Mouse (Mus musculus): ENCODE measurements at regions not wholly inside any gene's neighbourhood (a gene's known extent, or its start where the extent isn't known, plus 50 kb on each side); places are given as distances from the start of the nearest gene placed in this dataset.

GRCm38 (mm10) chr12:47117504-47117903 lies 298.8 kb upstream of the Nova1 start:
- no peaks in the 10 kb centered on the region for H3K9me3 ChIP-seq (ENCODE audit: low read length)
- TF ChIP-seq CTCF (IDR thresholded peaks at IDR 0.05) = no peak
- 71% methylated on average over 3 of the region's 3 CpGs for WGBS
- DNase-seq (ENCODE audit: low spot score) = no peak
- no peaks in the 10 kb centered on the region for H3K27me3 ChIP-seq (ENCODE audit: insufficient read depth, low read length)
- H3K9ac ChIP-seq (replicated peaks; ENCODE audit: low read length, poor library complexity, severe bottlenecking) = no peak overlapping the region
- H3K4me3 ChIP-seq (ENCODE audit: low read depth, low read length) = no peak overlapping the region
- 0 out of 2 replicates have a peak, but pooled peaks cover 5% of the 10 kb centered on the region for H3K4me1 ChIP-seq (ENCODE audit: insufficient read depth, low read length)
- H3K36me3 ChIP-seq (ENCODE audit: insufficient read depth, low read length) = no peaks in the 10 kb centered on the region
- no peak overlapping the region for H3K4me2 ChIP-seq (ENCODE audit: low read depth, low read length, poor library complexity, severe bottlenecking)
- H3K27ac ChIP-seq (ENCODE audit: low read depth, low read length) = no peak overlapping the region
- no peak for ATAC-seq (ENCODE audit: low FRiP score)

DNA sequence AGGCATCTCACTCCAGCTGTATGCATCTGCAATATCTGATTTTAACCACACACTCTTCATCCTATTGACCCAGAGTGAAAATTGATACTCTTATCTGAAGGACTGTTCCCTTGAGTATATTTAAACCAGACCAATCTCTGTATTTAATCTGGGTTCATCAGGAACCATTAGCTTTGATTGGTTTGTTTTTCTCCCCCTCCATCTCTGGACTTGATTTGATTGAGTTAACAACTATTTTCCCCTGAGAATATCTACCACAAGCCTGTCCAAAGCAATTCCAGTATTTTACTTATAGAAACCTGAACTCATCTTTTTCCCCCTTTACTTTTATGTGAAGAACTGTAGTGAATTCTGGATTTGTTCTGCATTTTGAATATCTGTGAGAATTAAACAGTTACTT lies 270.5 kb upstream of the Nova1 start:
- ATAC-seq (ENCODE audit: low FRiP score) (no peak), DNase-seq (ENCODE audit: low spot score) (no peak)
- TF ChIP-seq CTCF (IDR thresholded peaks at IDR 0.05) = no peak
- Histone ChIP-seq H3K9me3 (ENCODE audit: low read length) (no peaks in the 10 kb centered on the region), H3K36me3 (ENCODE audit: insufficient read depth, low read length) (no peaks in the 10 kb centered on the region), H3K9ac (replicated peaks; ENCODE audit: low read length, poor library complexity, severe bottlenecking) (no peak overlapping the region), H3K4me3 (ENCODE audit: low read depth, low read length) (no peak overlapping the region), H3K27me3 (ENCODE audit: insufficient read depth, low read length) (no peaks in the 10 kb centered on the region), H3K27ac (ENCODE audit: low read depth, low read length) (no peak overlapping the region), H3K4me2 (ENCODE audit: low read depth, low read length, poor library complexity, severe bottlenecking) (no peak overlapping the region), H3K4me1 (ENCODE audit: insufficient read depth, low read length) (no peaks in the 10 kb centered on the region)

GRCm38 (mm10) chr12:47074961-47075360 lies 256.2 kb upstream of the Nova1 start:
- peak; percentile 1 for DNase-seq (ENCODE audit: low spot score)
- Histone ChIP-seq H3K27ac (ENCODE audit: low read depth, low read length) (no peak overlapping the region), H3K4me3 (ENCODE audit: low read depth, low read length) (no peak overlapping the region), H3K9me3 (ENCODE audit: low read length) (no peaks in the 10 kb centered on the region), H3K36me3 (ENCODE audit: insufficient read depth, low read length) (no peaks in the 10 kb centered on the region), H3K4me2 (ENCODE audit: low read depth, low read length, poor library complexity, severe bottlenecking) (no peak overlapping the region), H3K4me1 (ENCODE audit: insufficient read depth, low read length) (no peaks in the 10 kb centered on the region), H3K27me3 (ENCODE audit: insufficient read depth, low read length) (no peaks in the 10 kb centered on the region), H3K9ac (replicated peaks; ENCODE audit: low read length, poor library complexity, severe bottlenecking) (no peak overlapping the region)
- 48% methylated on average over 2 of the region's 2 CpGs for WGBS
- no peak for TF ChIP-seq CTCF (IDR thresholded peaks at IDR 0.05)
- ATAC-seq (ENCODE audit: low FRiP score) = no peak

- 85% methylated on average over 1 of the region's 1 CpGs for WGBS
- no peak for ATAC-seq (ENCODE audit: low FRiP score)
- Histone ChIP-seq H3K36me3 (ENCODE audit: insufficient read depth, low read length) (no peaks in the 10 kb centered on the region), H3K27me3 (ENCODE audit: insufficient read depth, low read length) (no peaks in the 10 kb centered on the region), H3K4me3 (ENCODE audit: low read depth, low read length) (no peak overlapping the region), H3K4me1 (ENCODE audit: insufficient read depth, low read length) (no peaks in the 10 kb centered on the region), H3K4me2 (ENCODE audit: low read depth, low read length, poor library complexity, severe bottlenecking) (no peak overlapping the region), H3K9me3 (ENCODE audit: low read length) (no peaks in the 10 kb centered on the region), H3K27ac (ENCODE audit: low read depth, low read length) (no peak overlapping the region), H3K9ac (replicated peaks; ENCODE audit: low read length, poor library complexity, severe bottlenecking) (no peak overlapping the region)
- DNase-seq (ENCODE audit: low spot score) = no peak
- no peak for TF ChIP-seq CTCF (IDR thresholded peaks at IDR 0.05)
Measured at GRCm38 (mm10) chr12:47052474-47052873, 233.7 kb upstream of the Nova1 start.

GRCm38 (mm10) chr12:47020810-47021348 lies 202.2 kb upstream of the Nova1 start:
- H3K4me2 ChIP-seq (ENCODE audit: low read depth, low read length, poor library complexity, severe bottlenecking) = no peak overlapping the region
- H3K27ac ChIP-seq (ENCODE audit: low read depth, low read length) = no peak overlapping the region
- ATAC-seq (ENCODE audit: low FRiP score) (peak; percentile 54; the same call in 1 of the 2 replicates), DNase-seq (ENCODE audit: low spot score) (peak; percentile 4)
- no peaks in the 10 kb centered on the region for H3K4me1 ChIP-seq (ENCODE audit: insufficient read depth, low read length)
- H3K9ac ChIP-seq (replicated peaks; ENCODE audit: low read length, poor library complexity, severe bottlenecking) = no peak overlapping the region
- 57% methylated on average over 6 of the region's 6 CpGs for WGBS
- no peak for TF ChIP-seq CTCF (IDR thresholded peaks at IDR 0.05)
- no peak overlapping the region for H3K4me3 ChIP-seq (ENCODE audit: low read depth, low read length)
- no peaks in the 10 kb centered on the region for H3K9me3 ChIP-seq (ENCODE audit: low read length)
- H3K27me3 ChIP-seq (ENCODE audit: insufficient read depth, low read length) = no peaks in the 10 kb centered on the region
- H3K36me3 ChIP-seq (ENCODE audit: insufficient read depth, low read length) = no peaks in the 10 kb centered on the region

GRCm38 (mm10) chr12:46992343-46992742 lies 173.6 kb upstream of the Nova1 start:
- Histone ChIP-seq H3K4me1 (ENCODE audit: insufficient read depth, low read length) (no peaks in the 10 kb centered on the region), H3K9ac (replicated peaks; ENCODE audit: low read length, poor library complexity, severe bottlenecking) (no peak overlapping the region), H3K27me3 (ENCODE audit: insufficient read depth, low read length) (no peaks in the 10 kb centered on the region), H3K4me3 (ENCODE audit: low read depth, low read length) (no peak overlapping the region), H3K4me2 (ENCODE audit: low read depth, low read length, poor library complexity, severe bottlenecking) (no peak overlapping the region), H3K9me3 (ENCODE audit: low read length) (no peaks in the 10 kb centered on the region), H3K36me3 (ENCODE audit: insufficient read depth, low read length) (no peaks in the 10 kb centered on the region), H3K27ac (ENCODE audit: low read depth, low read length) (no peak overlapping the region)
- peak; percentile 30 for DNase-seq (ENCODE audit: low spot score)
- no peak for ATAC-seq (ENCODE audit: low FRiP score)
- TF ChIP-seq CTCF (IDR thresholded peaks at IDR 0.05) = no peak
- 90% methylated on average over 1 of the region's 1 CpGs for WGBS
